Mouse (Mus musculus): ENCODE results near the gene Dsp. TPM values are rescaled to one million over a fixed set of nuclear protein-coding genes. Genes with fewer than 3 reads are reported as not detected.

Dsp gene
- polyA plus RNA-seq, 1 experiment from 2014 or later: 13.2 TPM

DNA sequence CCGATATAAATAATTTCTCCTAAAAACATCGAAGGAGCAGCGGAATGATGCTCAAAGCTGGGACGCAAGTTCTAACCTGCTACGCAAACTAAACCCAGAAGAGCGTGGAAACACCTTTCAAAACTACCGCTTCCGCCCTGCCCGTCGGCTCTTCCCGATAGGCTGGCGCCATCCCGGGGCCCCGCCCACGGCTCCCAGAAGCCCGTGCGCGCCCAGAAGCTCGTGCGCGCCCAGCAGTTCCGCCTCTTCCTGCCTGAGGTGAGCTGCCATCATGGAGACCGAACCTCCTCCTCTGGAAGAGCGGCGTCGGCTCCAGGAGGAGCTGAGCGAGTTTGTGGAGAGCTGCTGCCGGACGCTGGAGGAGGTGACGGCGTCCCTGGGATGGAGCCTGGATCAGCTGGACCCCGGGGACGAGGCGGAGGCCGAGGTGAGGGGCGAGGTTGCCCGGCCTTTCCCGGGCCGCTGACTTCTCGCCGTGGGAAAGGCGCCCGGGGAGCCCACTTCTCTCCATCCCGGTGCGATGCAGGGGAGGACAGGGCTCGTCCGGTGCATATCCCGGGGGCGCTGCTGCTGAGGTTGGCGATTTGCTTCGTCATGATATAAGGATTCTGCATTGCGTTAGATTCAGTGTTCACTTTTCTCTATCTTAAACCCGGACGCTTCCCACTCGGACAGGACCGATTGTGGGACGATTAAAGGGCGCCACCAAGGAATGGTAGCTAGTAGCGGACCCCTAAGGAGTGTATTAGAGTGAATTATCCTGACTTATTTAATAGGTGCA lies 53.8 kb downstream of the Dsp start, which contains the start of gene Snrnp48:
TSS of gene Snrnp48 (plus strand) at position 237 of the 781 bp plus-strand sequence.
- peak within 1 kb of the TSS; percentile 84 for H3K4me3 ChIP-seq (ENCODE audit: low read depth, low read length)
- H3K4me2 ChIP-seq (ENCODE audit: low read length): peak within 1 kb of the TSS; percentile 71
- WGBS: 1% methylated on average over 59 of the region's 59 CpGs
- peak within 1 kb of the TSS; percentile 87 for H3K9ac ChIP-seq (ENCODE audit: low read length)
- H3K4me1 ChIP-seq (replicated peaks; ENCODE audit: control insufficient read depth, insufficient read depth, low read length): peaks cover 7% of the 10 kb centered on the region
- DNase-seq (ENCODE audit: low spot score) (peak; percentile 88), ATAC-seq (replicated peaks; ENCODE audit: low FRiP score, low TSS enrichment, low read depth) (peak; percentile 93)
- H3K36me3 ChIP-seq (ENCODE audit: control insufficient read depth, insufficient read depth, low read length): peaks cover 2% of the 10 kb centered on the region; the same call in 1 of the 2 replicates
- H3K9me3 ChIP-seq (ENCODE audit: control insufficient read depth, low read length): no peaks in the 10 kb centered on the region
- peak within 1 kb of the TSS; percentile 79 for H3K27ac ChIP-seq (ENCODE audit: low read depth)
- no peaks in the 10 kb centered on the region for H3K27me3 ChIP-seq (replicated peaks; ENCODE audit: control insufficient read depth, insufficient read depth, low read length)

GRCm38 (mm10) chr13:38211122-38211521 lies 60.0 kb downstream of the Dsp start:
- no peak for ATAC-seq (replicated peaks; ENCODE audit: low FRiP score, low TSS enrichment, low read depth)
- Histone ChIP-seq H3K36me3 (ENCODE audit: control insufficient read depth, insufficient read depth, low read length) (peaks cover 59% of the 10 kb centered on the region), H3K4me1 (replicated peaks; ENCODE audit: control insufficient read depth, insufficient read depth, low read length) (peaks cover 2% of the 10 kb centered on the region)

GRCm38 (mm10) chr13:38218686-38219085 lies 67.6 kb downstream of the Dsp start:
- no peaks in the 10 kb centered on the region for H3K27me3 ChIP-seq (replicated peaks; ENCODE audit: control insufficient read depth, insufficient read depth, low read length)
- H3K9me3 ChIP-seq (ENCODE audit: control insufficient read depth, low read length): no peaks in the 10 kb centered on the region
- 92% methylated on average over 3 of the region's 3 CpGs for WGBS
- no peak overlapping the region for H3K4me3 ChIP-seq (ENCODE audit: low read depth, low read length)
- no peak overlapping the region for H3K4me2 ChIP-seq (ENCODE audit: low read length)
- H3K27ac ChIP-seq (ENCODE audit: low read depth): no peak overlapping the region
- no peak for ATAC-seq (replicated peaks; ENCODE audit: low FRiP score, low TSS enrichment, low read depth)
- peak; percentile 21 for DNase-seq (ENCODE audit: low spot score)
- H3K9ac ChIP-seq (ENCODE audit: low read length): no peak overlapping the region
- peaks cover 94% of the 10 kb centered on the region for H3K36me3 ChIP-seq (ENCODE audit: control insufficient read depth, insufficient read depth, low read length)
- no peaks in the 10 kb centered on the region for H3K4me1 ChIP-seq (replicated peaks; ENCODE audit: control insufficient read depth, insufficient read depth, low read length)

More at GRCm38 (mm10) chr13:38211122-38211521, 60.0 kb downstream of the Dsp start:
- H3K9ac ChIP-seq (ENCODE audit: low read length): no peak overlapping the region
- DNase-seq (ENCODE audit: low spot score): peak; percentile 32
- no peak overlapping the region for H3K4me3 ChIP-seq (ENCODE audit: low read depth, low read length)
- H3K4me2 ChIP-seq (ENCODE audit: low read length): no peak overlapping the region
- H3K27me3 ChIP-seq (replicated peaks; ENCODE audit: control insufficient read depth, insufficient read depth, low read length): no peaks in the 10 kb centered on the region
- no peaks in the 10 kb centered on the region for H3K9me3 ChIP-seq (ENCODE audit: control insufficient read depth, low read length)
- 95% methylated on average over 5 of the region's 5 CpGs for WGBS
- H3K27ac ChIP-seq (ENCODE audit: low read depth): no peak overlapping the region

- DNase-seq (ENCODE audit: low spot score) (no peak), ATAC-seq (replicated peaks; ENCODE audit: low FRiP score, low TSS enrichment, low read depth) (no peak)
- 93% methylated on average over 6 of the region's 6 CpGs for WGBS
- no peaks in the 10 kb centered on the region for H3K9me3 ChIP-seq (ENCODE audit: control insufficient read depth, low read length)
- no peak overlapping the region for H3K4me3 ChIP-seq (ENCODE audit: low read depth, low read length)
- H3K4me1 ChIP-seq (replicated peaks; ENCODE audit: control insufficient read depth, insufficient read depth, low read length): no peaks in the 10 kb centered on the region
- no peak overlapping the region for H3K4me2 ChIP-seq (ENCODE audit: low read length)
- H3K27ac ChIP-seq (ENCODE audit: low read depth): no peak overlapping the region
- no peaks in the 10 kb centered on the region for H3K27me3 ChIP-seq (replicated peaks; ENCODE audit: control insufficient read depth, insufficient read depth, low read length)
- H3K36me3 ChIP-seq (ENCODE audit: control insufficient read depth, insufficient read depth, low read length): peaks cover 98% of the 10 kb centered on the region
- no peak overlapping the region for H3K9ac ChIP-seq (ENCODE audit: low read length)
These were observed 69.2 kb downstream of the Dsp start for GRCm38 (mm10) chr13:38220331-38220730.

DNA sequence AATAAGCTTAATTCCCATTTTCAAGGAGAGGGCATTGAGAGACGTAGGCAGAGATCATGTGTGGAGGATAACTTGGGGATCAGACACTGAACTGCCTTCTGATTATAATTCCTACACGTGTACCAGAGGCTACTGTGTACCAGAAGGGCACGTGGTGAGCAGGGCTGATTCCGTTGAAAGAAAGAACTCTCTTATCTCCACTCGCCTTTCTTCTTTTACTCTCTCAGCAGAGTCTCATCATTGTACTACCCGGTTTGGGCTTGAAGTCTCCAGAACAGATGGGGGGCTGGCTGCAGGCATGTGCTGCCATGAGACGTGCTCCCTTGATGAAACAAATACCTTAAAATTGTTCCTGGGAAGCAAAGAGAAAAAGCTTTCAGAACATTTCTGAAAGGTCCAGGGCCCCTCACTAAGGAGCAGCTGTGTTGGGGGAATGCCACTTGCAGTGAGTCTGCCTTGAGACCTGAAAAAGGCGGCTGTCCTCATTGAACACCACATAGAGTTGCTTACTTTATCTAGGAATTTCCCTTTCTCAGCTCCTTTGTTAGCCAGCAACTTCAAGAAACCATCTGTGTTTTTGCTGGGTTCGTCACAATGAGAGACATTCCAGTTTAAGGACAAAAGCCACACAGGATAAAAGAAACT lies 79.2 kb downstream of the Dsp start:
- H3K9ac ChIP-seq (ENCODE audit: low read length): no peak overlapping the region
- ATAC-seq (replicated peaks; ENCODE audit: low FRiP score, low TSS enrichment, low read depth) (no peak), DNase-seq (ENCODE audit: low spot score) (no peak)
- no peak overlapping the region for H3K4me3 ChIP-seq (ENCODE audit: low read depth, low read length)
- no peak overlapping the region for H3K4me2 ChIP-seq (ENCODE audit: low read length)
- peaks cover 30% of the 10 kb centered on the region for H3K36me3 ChIP-seq (ENCODE audit: control insufficient read depth, insufficient read depth, low read length)
- no peaks in the 10 kb centered on the region for H3K9me3 ChIP-seq (ENCODE audit: control insufficient read depth, low read length)
- no peaks in the 10 kb centered on the region for H3K27me3 ChIP-seq (replicated peaks; ENCODE audit: control insufficient read depth, insufficient read depth, low read length)
- WGBS: 83% methylated on average over 9 of the region's 9 CpGs
- H3K4me1 ChIP-seq (replicated peaks; ENCODE audit: control insufficient read depth, insufficient read depth, low read length): no peaks in the 10 kb centered on the region
- H3K27ac ChIP-seq (ENCODE audit: low read depth): no peak overlapping the region

DNA sequence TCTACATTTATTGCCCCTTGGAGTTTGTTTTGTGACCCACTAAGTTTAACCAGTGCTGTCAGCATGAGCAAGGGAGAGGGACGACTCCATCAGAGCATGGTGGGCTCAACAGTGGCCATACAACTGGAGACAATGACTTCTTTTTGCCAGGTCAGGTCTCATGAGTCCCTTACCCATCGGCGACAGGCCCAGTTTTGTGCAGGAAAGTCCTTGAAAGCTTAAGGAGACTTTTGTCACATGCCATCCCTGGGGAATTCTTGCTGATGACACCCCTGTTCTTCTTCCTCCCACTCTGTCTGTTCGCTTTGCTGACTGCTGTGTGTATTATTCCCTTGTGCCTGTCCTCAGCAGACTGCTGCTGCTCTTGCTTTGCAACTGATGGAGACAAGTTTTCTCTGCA lies 81.3 kb downstream of the Dsp start:
- Histone ChIP-seq H3K9ac (ENCODE audit: low read length) (no peak overlapping the region), H3K9me3 (ENCODE audit: control insufficient read depth, low read length) (no peaks in the 10 kb centered on the region), H3K27ac (ENCODE audit: low read depth) (no peak overlapping the region), H3K27me3 (replicated peaks; ENCODE audit: control insufficient read depth, insufficient read depth, low read length) (no peaks in the 10 kb centered on the region), H3K4me2 (ENCODE audit: low read length) (no peak overlapping the region), H3K36me3 (ENCODE audit: control insufficient read depth, insufficient read depth, low read length) (peaks cover 17% of the 10 kb centered on the region), H3K4me1 (replicated peaks; ENCODE audit: control insufficient read depth, insufficient read depth, low read length) (no peaks in the 10 kb centered on the region), H3K4me3 (ENCODE audit: low read depth, low read length) (no peak overlapping the region)
- WGBS: 76% methylated on average over 4 of the region's 4 CpGs
- ATAC-seq (replicated peaks; ENCODE audit: low FRiP score, low TSS enrichment, low read depth) (no peak), DNase-seq (ENCODE audit: low spot score) (no peak)

- H3K27ac ChIP-seq (ENCODE audit: low read depth): no peak overlapping the region
- 78% methylated on average over 3 of the region's 3 CpGs for WGBS
- ATAC-seq (replicated peaks; ENCODE audit: low FRiP score, low TSS enrichment, low read depth) (no peak), DNase-seq (ENCODE audit: low spot score) (no peak)
- H3K9me3 ChIP-seq (ENCODE audit: control insufficient read depth, low read length): no peaks in the 10 kb centered on the region
- no peaks in the 10 kb centered on the region for H3K27me3 ChIP-seq (replicated peaks; ENCODE audit: control insufficient read depth, insufficient read depth, low read length)
- H3K9ac ChIP-seq (ENCODE audit: low read length): no peak overlapping the region
- H3K4me2 ChIP-seq (ENCODE audit: low read length): no peak overlapping the region
- H3K4me1 ChIP-seq (replicated peaks; ENCODE audit: control insufficient read depth, insufficient read depth, low read length): no peaks in the 10 kb centered on the region
- peaks cover 11% of the 10 kb centered on the region for H3K36me3 ChIP-seq (ENCODE audit: control insufficient read depth, insufficient read depth, low read length)
- H3K4me3 ChIP-seq (ENCODE audit: low read depth, low read length): no peak overlapping the region
These were observed 81.9 kb downstream of the Dsp start for GRCm38 (mm10) chr13:38232856-38233625.

DNA sequence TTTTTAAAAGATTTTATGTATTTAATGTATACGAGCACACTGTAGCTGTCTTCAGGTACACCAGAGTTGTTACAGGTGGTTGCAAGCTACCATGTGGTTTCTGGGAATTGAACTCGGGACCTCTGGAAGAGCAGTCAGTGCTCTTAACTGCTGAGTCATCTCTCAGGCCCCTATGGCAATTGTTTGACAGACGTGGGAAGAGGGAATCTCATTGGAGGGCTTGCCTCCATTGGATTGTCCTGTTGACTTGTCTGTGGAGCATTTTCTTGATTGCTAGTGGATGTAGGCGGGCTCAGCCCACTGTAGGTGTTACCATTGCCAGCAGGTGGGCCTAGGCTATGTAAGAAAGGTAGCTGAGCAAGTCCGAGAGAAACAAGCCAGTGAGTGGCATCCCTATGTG lies 83.6 kb downstream of the Dsp start:
- Histone ChIP-seq H3K4me3 (ENCODE audit: low read depth, low read length) (no peak overlapping the region), H3K4me2 (ENCODE audit: low read length) (no peak overlapping the region), H3K27ac (ENCODE audit: low read depth) (no peak overlapping the region), H3K4me1 (replicated peaks; ENCODE audit: control insufficient read depth, insufficient read depth, low read length) (no peaks in the 10 kb centered on the region), H3K9me3 (ENCODE audit: control insufficient read depth, low read length) (no peaks in the 10 kb centered on the region), H3K36me3 (ENCODE audit: control insufficient read depth, insufficient read depth, low read length) (no peaks in the 10 kb centered on the region), H3K9ac (ENCODE audit: low read length) (no peak overlapping the region), H3K27me3 (replicated peaks; ENCODE audit: control insufficient read depth, insufficient read depth, low read length) (no peaks in the 10 kb centered on the region)
- ATAC-seq (replicated peaks; ENCODE audit: low FRiP score, low TSS enrichment, low read depth) (no peak), DNase-seq (ENCODE audit: low spot score) (no peak)
- 76% methylated on average over 5 of the region's 5 CpGs for WGBS
